Mouse (Mus musculus) hindbrain, embryonic 14.5 days (tissue): ENCODE results near the gene Cpz. TPM values are rescaled to one million over a fixed set of nuclear protein-coding genes. Genes with fewer than 3 reads are reported as not detected.

Source experiments
- ATAC-seq: fragments of 200-750 bp; cut with Nextera tagmentation; 2 replicates; pipeline ENCODE4 v1.8.0; 2017; ENCODE audit warnings: moderate number of reproducible peaks, mild to moderate bottlenecking, moderate TSS enrichment, moderate library complexity; ENCODE audit not compliant: low FRiP score
- DNase-seq: peaks from one replicate; pipeline ENCODE4 v3.0.0-alpha.2; 2015; ENCODE audit warnings: low spot score
- H3K27ac ChIP-seq: fragments of 300-500 bp; sonication (generic); 2 replicates; pipeline ENCODE4 v1.5.1; 2014; ENCODE audit warnings: mild to moderate bottlenecking, moderate library complexity
- H3K27me3 ChIP-seq: fragments of 300-500 bp; sonication (generic); 2 replicates; pipeline ENCODE4 v1.6.1; 2014; ENCODE audit warnings: mild to moderate bottlenecking, low read length, mixed read lengths; ENCODE audit not compliant: control insufficient read depth, insufficient read depth
- H3K36me3 ChIP-seq: fragments of 300-500 bp; sonication (generic); replicated peaks from 2 replicates; pipeline ENCODE4 v1.6.1; 2014; ENCODE audit not compliant: control insufficient read depth, insufficient read depth
- H3K4me1 ChIP-seq: fragments of 300-500 bp; sonication (generic); replicated peaks from 2 replicates; pipeline ENCODE4 v1.6.1; 2014; ENCODE audit warnings: antibody characterized with exemption, low read length, mixed read lengths; ENCODE audit not compliant: control insufficient read depth, insufficient read depth
- H3K4me2 ChIP-seq: fragments of 300-500 bp; sonication (generic); replicated peaks from 2 replicates; pipeline ENCODE4 v1.6.1; 2014; ENCODE audit warnings: mild to moderate bottlenecking, moderate library complexity
- H3K4me3 ChIP-seq: fragments of 300-500 bp; sonication (generic); replicated peaks from 2 replicates; pipeline ENCODE4 v1.5.1; 2014; ENCODE audit warnings: mild to moderate bottlenecking, low read length
- H3K9ac ChIP-seq: fragments of 300-500 bp; sonication (generic); 2 replicates; pipeline ENCODE4 v1.6.1; 2014
- H3K9me3 ChIP-seq: fragments of 300-500 bp; sonication (generic); 2 replicates; pipeline ENCODE4 v1.6.1; 2016; ENCODE audit warnings: low read length; ENCODE audit not compliant: control insufficient read depth
- WGBS: fragments of 180-500 bp; shearing (Covaris S2); extraction: QIAGEN DNeasy Blood & Tissue Kit; methylation state at CpG from one replicate; pipeline ENCODE4 v1.1.7; 2014; 5-methylcytosine and 5-hydroxymethylcytosine counted together
- polyA plus RNA-seq: library from polyadenylated mRNA; unstranded; fragments of >200 nt; fragmentation: Nextera tagmentation; extraction: Ambion mirVana; gene quantifications from 2 replicates; pipeline ENCODE4 v1.2.1, GENCODE M21; 2014

Cpz gene
- polyA plus RNA-seq, 1 experiment from 2014 or later = 1.0 TPM

DNA sequence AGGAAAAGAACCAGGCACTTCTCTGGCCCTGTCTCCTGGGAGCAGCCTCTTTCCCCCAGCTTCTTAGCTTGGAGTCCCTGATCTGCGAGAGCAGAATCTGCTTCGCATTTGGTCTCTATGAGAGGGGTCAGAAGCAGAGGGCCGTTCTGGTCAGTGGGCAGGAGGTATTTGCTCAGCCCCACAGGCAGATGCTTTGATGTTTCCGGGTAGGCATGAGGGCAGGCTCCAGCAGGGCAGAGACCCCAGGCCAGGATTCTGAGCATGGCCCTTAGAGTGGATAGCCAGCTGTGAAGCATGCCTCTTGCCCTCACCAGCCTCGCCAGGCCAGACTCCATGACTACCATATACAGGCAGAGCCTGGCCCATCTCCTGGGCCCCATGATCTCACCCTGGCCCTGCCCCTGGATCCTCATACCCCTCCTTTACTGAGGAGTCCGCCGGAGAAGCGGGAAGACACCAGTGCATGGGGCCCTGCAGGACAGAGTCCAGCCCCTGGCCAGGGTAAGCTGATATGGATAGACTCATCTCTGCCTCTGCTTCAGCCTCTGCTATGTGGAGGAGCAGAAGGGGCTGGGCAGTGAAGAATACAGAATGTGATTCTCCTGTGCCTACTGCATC, 30.6 kb downstream of the Cpz start:
- DNase-seq (no peak), ATAC-seq (no peak)
- no peak overlapping the region for H3K9ac ChIP-seq
- no peaks in the 10 kb centered on the region for H3K9me3 ChIP-seq
- H3K4me1 ChIP-seq = no peaks in the 10 kb centered on the region
- no peak overlapping the region for H3K4me3 ChIP-seq
- no peaks in the 10 kb centered on the region for H3K27me3 ChIP-seq
- no peak overlapping the region for H3K4me2 ChIP-seq
- no peak overlapping the region for H3K27ac ChIP-seq
- 37% methylated on average over 8 of the region's 8 CpGs for WGBS
- no peaks in the 10 kb centered on the region for H3K36me3 ChIP-seq

GRCm38 (mm10) chr5:35493770-35494169, 31.7 kb downstream of the Cpz start:
- no peak for ATAC-seq
- Histone ChIP-seq H3K9ac (no peak overlapping the region), H3K4me3 (no peak overlapping the region), H3K27me3 (no peaks in the 10 kb centered on the region), H3K4me1 (no peaks in the 10 kb centered on the region), H3K9me3 (no peaks in the 10 kb centered on the region), H3K4me2 (no peak overlapping the region), H3K27ac (no peak overlapping the region), H3K36me3 (no peaks in the 10 kb centered on the region)
- DNase-seq = no peak
- WGBS = 83% methylated on average over 12 of the region's 12 CpGs

- H3K9me3 ChIP-seq = no peaks in the 10 kb centered on the region
- WGBS = 27% methylated on average over 4 of the region's 4 CpGs
- no peak overlapping the region for H3K27ac ChIP-seq
- DNase-seq (no peak), ATAC-seq (no peak)
- no peaks in the 10 kb centered on the region for H3K27me3 ChIP-seq
- H3K36me3 ChIP-seq = no peaks in the 10 kb centered on the region
- no peaks in the 10 kb centered on the region for H3K4me1 ChIP-seq
- H3K4me2 ChIP-seq = no peak overlapping the region
- no peak overlapping the region for H3K4me3 ChIP-seq
- no peak overlapping the region for H3K9ac ChIP-seq
Measured at GRCm38 (mm10) chr5:35479521-35479920, 46.0 kb downstream of the Cpz start.

- Histone ChIP-seq H3K9me3 (no peaks in the 10 kb centered on the region), H3K4me1 (no peaks in the 10 kb centered on the region), H3K27me3 (no peaks in the 10 kb centered on the region), H3K27ac (no peak overlapping the region), H3K9ac (no peak overlapping the region), H3K4me3 (no peak overlapping the region), H3K4me2 (no peak overlapping the region), H3K36me3 (no peaks in the 10 kb centered on the region)
- DNase-seq (no peak), ATAC-seq (no peak)
- 50% methylated on average over 6 of the region's 6 CpGs for WGBS
Measured at GRCm38 (mm10) chr5:35475236-35475635, 50.3 kb downstream of the Cpz start.

- Histone ChIP-seq H3K4me3 (no peak overlapping the region), H3K9me3 (no peaks in the 10 kb centered on the region), H3K4me2 (no peak overlapping the region), H3K27ac (no peak overlapping the region), H3K4me1 (no peaks in the 10 kb centered on the region; the same call in 1 of the 2 replicates), H3K9ac (no peak overlapping the region), H3K36me3 (no peaks in the 10 kb centered on the region), H3K27me3 (peaks cover 11% of the 10 kb centered on the region; the same call in 1 of the 2 replicates)
- DNase-seq (no peak), ATAC-seq (no peak)
- 62% methylated on average over 7 of the region's 7 CpGs for WGBS
Measured at GRCm38 (mm10) chr5:35470885-35471528, 54.5 kb downstream of the Cpz start.

DNA sequence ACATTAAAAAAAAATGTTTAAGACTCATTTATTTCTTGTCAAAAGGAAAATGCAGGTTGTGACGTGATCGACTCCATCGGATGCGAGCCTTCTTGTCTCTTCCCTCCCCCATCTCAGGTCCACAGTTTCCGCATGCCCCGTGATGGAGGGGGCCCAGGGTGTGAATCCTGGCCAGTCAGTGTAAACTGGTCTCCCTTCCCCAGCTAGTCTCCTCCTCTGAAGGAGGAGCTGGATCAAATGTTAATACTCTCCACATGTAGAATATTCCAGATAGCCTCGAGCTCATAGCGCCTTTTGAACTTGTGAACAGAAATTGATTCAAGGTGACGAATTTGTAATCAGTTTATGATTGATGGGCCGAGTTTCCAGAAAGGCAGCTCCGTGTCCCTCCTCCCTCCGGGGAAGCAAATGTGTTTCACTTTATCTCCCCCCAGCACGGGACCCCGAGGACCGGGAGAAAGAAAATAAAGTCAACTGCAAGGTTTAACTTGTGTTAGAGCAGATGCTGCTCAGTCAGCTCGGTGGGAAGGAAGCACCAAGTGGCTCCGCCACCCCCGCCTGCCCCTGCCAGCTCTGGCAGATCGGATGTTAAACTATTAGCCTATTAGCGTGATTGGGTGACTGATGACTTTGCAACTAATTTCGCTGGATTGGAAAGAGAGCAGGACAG, 59.4 kb downstream of the Cpz start:
- no peak for DNase-seq
- 44% methylated on average over 21 of the region's 21 CpGs for WGBS
- no peaks in the 10 kb centered on the region; the same call in 1 of the 2 replicates for H3K4me1 ChIP-seq
- no peak overlapping the region for H3K27ac ChIP-seq
- H3K4me2 ChIP-seq = peak overlapping the region; percentile 19; the same call in 1 of the 2 replicates
- ATAC-seq = no peak
- H3K9ac ChIP-seq = no peak overlapping the region
- no peaks in the 10 kb centered on the region for H3K9me3 ChIP-seq
- no peaks in the 10 kb centered on the region for H3K36me3 ChIP-seq
- H3K4me3 ChIP-seq = no peak overlapping the region
- peaks cover 11% of the 10 kb centered on the region; the same call in 1 of the 2 replicates for H3K27me3 ChIP-seq

- Histone ChIP-seq H3K4me1 (no peaks in the 10 kb centered on the region; the same call in 1 of the 2 replicates), H3K27ac (no peak overlapping the region), H3K4me2 (no peak overlapping the region), H3K36me3 (no peaks in the 10 kb centered on the region), H3K9me3 (no peaks in the 10 kb centered on the region), H3K9ac (no peak overlapping the region), H3K4me3 (no peak overlapping the region), H3K27me3 (no peaks in the 10 kb centered on the region)
- DNase-seq (no peak), ATAC-seq (no peak)
- 76% methylated on average over 8 of the region's 8 CpGs for WGBS
Measured at GRCm38 (mm10) chr5:35462081-35462480, 63.4 kb downstream of the Cpz start.

DNA sequence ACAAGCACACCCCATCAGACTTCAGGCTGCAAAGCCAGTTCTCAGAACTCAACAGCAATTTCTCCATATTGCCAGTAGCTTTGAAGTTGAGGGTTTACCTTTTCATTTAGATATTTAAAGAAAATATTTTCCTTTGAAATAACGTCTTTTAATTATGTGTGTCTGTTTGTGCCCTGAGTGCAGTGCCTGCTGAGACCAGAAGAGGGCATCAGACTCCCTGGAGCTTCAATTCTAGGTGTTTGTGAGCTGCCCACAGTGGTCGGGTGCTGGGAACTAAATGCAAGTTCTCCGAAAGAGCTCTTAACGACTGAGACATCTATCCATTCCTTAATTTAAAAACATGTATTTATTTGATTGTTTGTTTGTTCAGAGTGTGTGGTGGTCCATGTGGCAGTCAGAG, 65.7 kb downstream of the Cpz start:
- Histone ChIP-seq H3K27me3 (no peaks in the 10 kb centered on the region), H3K4me2 (no peak overlapping the region), H3K36me3 (no peaks in the 10 kb centered on the region), H3K9ac (no peak overlapping the region), H3K4me3 (no peak overlapping the region), H3K9me3 (no peaks in the 10 kb centered on the region), H3K4me1 (peaks cover 2% of the 10 kb centered on the region; the same call in 1 of the 2 replicates), H3K27ac (no peak overlapping the region)
- DNase-seq (no peak), ATAC-seq (no peak)
- 69% methylated on average over 4 of the region's 4 CpGs for WGBS

DNA sequence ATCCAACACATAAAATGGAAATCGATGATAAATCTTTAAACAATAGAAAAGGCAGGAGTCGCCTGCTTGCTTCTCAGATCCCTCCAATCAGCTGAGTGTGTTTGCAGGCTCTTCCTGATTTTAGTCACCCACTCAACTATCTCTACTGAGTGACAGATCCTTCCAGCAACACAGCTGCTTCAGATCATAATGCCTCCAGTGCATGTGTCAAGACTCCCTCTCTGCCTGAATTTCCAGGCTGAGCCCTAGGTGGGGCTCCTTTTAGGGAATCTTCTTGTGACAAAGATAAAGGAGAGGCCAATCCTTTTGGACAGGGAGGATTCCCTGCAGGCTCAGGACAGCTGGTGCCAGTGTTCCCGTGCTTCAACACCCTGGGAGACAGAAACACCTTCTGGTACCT, 67.2 kb downstream of the Cpz start:
- Histone ChIP-seq H3K36me3 (no peaks in the 10 kb centered on the region), H3K9me3 (no peaks in the 10 kb centered on the region), H3K4me3 (no peak overlapping the region), H3K4me1 (peaks cover 12% of the 10 kb centered on the region), H3K9ac (no peak overlapping the region), H3K27ac (no peak overlapping the region), H3K27me3 (no peaks in the 10 kb centered on the region), H3K4me2 (no peak overlapping the region)
- WGBS = 68% methylated on average over 3 of the region's 3 CpGs
- ATAC-seq = no peak
- no peak for DNase-seq
